8 mouse cellular contexts compared by ENCODE assay signal in the genomic region with DNA sequence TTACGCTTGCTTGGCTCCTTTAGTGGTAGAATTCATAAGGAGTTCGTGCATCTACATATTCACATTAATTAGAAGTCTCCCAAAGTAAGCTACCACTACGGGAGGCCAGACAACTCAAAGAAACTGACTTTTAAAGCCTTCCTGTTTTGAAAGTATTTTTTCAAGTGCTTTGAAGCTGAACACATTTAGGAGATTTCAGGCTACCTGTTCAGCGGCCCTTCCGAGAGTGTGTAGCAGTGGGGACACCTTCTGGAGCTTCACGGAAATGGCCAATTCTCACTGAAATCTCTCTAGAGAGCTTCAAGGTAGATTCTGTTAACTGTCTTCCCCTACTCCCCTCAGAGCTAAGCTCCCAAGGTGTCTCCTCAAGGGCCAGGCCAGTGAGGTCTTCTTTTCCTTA.
A peak's percentile ranks its signal among the peaks of the same experiment; 100 is the strongest.
DNase-seq lines count a peak whose midpoint lies in the region.
"Had no signal": no experiment of that assay in that cellular context is flagged by ENCODE, and none has a peak within 500 bp of the region (broad histone marks: within the 10 kb centered on the region; RNA-seq: fewer than 3 reads in every experiment).

No protein-coding gene starts in this region.

- H3K4me1 ChIP-seq in embryonic facial prominence, embryonic 10.5 days, result peaks cover 21% of the 10 kb centered on the region

- no peak overlapping the region for H3K27ac ChIP-seq in embryonic facial prominence, embryonic 10.5 days (replicated peaks)
- H3K27ac ChIP-seq: embryonic facial prominence, embryonic 12.5 days had no signal

- H3K9me3 ChIP-seq in embryonic facial prominence, embryonic 10.5 days, result no peaks in the 10 kb centered on the region
- H3K9me3 ChIP-seq: embryonic facial prominence, embryonic 12.5 days had no signal

- H3K27me3 ChIP-seq in embryonic facial prominence, embryonic 10.5 days (replicated peaks; ENCODE audit: low read depth, poor library complexity, severe bottlenecking), result no peaks in the 10 kb centered on the region
- H3K27me3 ChIP-seq: embryonic facial prominence, embryonic 12.5 days had no signal

- no peaks in the 10 kb centered on the region for H3K36me3 ChIP-seq in embryonic facial prominence, embryonic 10.5 days (replicated peaks)
- H3K36me3 ChIP-seq: embryonic facial prominence, embryonic 12.5 days had no signal

- WGBS in embryonic facial prominence, embryonic 10.5 days, result 37% methylated on average over 6 of the region's 6 CpGs

- DNase-seq in lung, postnatal 10 days, result peak; percentile 8
- no peak for DNase-seq in lung, postnatal 25 days (ENCODE audit: low spot score)
- DNase-seq in brain, adult 2 months (ENCODE audit: low read depth, low spot score), result peak; percentile 86
- peak; percentile 28 for DNase-seq in embryonic facial prominence, embryonic 10.5 days (ENCODE audit: low spot score)
- peak; percentile 27 for DNase-seq in left cerebral cortex, adult 11 months (ENCODE audit: low spot score)
- peak; percentile 22 for DNase-seq in telencephalon, adult 2 months (ENCODE audit: low read depth, low spot score)
- no peak for DNase-seq in spleen, postnatal 14 days (ENCODE audit: low spot score in 2 of 2)

- no peak overlapping the region for H3K4me3 ChIP-seq in embryonic facial prominence, embryonic 10.5 days
- H3K4me3 ChIP-seq: embryonic facial prominence, embryonic 12.5 days had no signal

Comparison
In these comparisons a context has a peak if more than half of its experiments do, and no peak if none do; other contexts are left out.
1. DNase-seq: peak in lung, postnatal 10 days (single experiment), brain, adult 2 months (single experiment), embryonic facial prominence, embryonic 10.5 days (single experiment), left cerebral cortex, adult 11 months (single experiment) and telencephalon, adult 2 months (single experiment); none in lung, postnatal 25 days (single experiment) and spleen, postnatal 14 days (0 of 2).